Mouse (Mus musculus): ENCODE results near the gene Pnrc2. TPM values are rescaled to one million over a fixed set of nuclear protein-coding genes. Genes with fewer than 3 reads are reported as not detected.

The Pnrc2 gene
- polyA plus RNA-seq, 1 experiment from 2014 or later, result 53.2 TPM

- ATAC-seq, result no peak
- DNase-seq, result peak; percentile 31
- Histone ChIP-seq H3K36me3 (replicated peaks; ENCODE audit: insufficient read depth, low read length) (no peaks in the 10 kb centered on the region), H3K4me2 (ENCODE audit: low read depth, low read length) (no peak overlapping the region), H3K9me3 (ENCODE audit: low read length) (no peaks in the 10 kb centered on the region), H3K27me3 (ENCODE audit: insufficient read depth, low read length) (no peaks in the 10 kb centered on the region), H3K4me1 (ENCODE audit: insufficient read depth) (peaks cover 5% of the 10 kb centered on the region), H3K4me3 (ENCODE audit: low read depth, low read length) (no peak overlapping the region), H3K27ac (ENCODE audit: low read depth) (no peak overlapping the region), H3K9ac (replicated peaks) (no peak overlapping the region)
- TF ChIP-seq EP300 (IDR thresholded peaks at IDR 0.05; ENCODE audit: low read depth) (no peak), CTCF (IDR thresholded peaks at IDR 0.05; ENCODE audit: low read depth) (no peak)
- 55% methylated on average over 11 of the region's 11 CpGs for WGBS (ENCODE audit: insufficient replicate concordance)
These were observed 45.2 kb downstream of the Pnrc2 start for GRCm38 (mm10) chr4:135828491-135828890.

GRCm38 (mm10) chr4:135824254-135824653 lies 49.4 kb downstream of the Pnrc2 start:
- no peak for DNase-seq
- H3K4me3 ChIP-seq (ENCODE audit: low read depth, low read length), result no peak overlapping the region
- no peak overlapping the region for H3K4me2 ChIP-seq (ENCODE audit: low read depth, low read length)
- no peaks in the 10 kb centered on the region for H3K9me3 ChIP-seq (ENCODE audit: low read length)
- H3K27ac ChIP-seq (ENCODE audit: low read depth), result no peak overlapping the region
- WGBS (ENCODE audit: insufficient replicate concordance), result 65% methylated on average over 8 of the region's 8 CpGs
- TF ChIP-seq CTCF (IDR thresholded peaks at IDR 0.05; ENCODE audit: low read depth), result no peak
- no peaks in the 10 kb centered on the region for H3K36me3 ChIP-seq (replicated peaks; ENCODE audit: insufficient read depth, low read length)
- no peaks in the 10 kb centered on the region for H3K27me3 ChIP-seq (ENCODE audit: insufficient read depth, low read length)
- H3K4me1 ChIP-seq (ENCODE audit: insufficient read depth), result peaks cover 7% of the 10 kb centered on the region
- ATAC-seq, result no peak
- H3K9ac ChIP-seq (replicated peaks), result no peak overlapping the region

- H3K9me3 ChIP-seq (ENCODE audit: low read length), result no peaks in the 10 kb centered on the region
- 65% methylated on average over 2 of the region's 2 CpGs for WGBS (ENCODE audit: insufficient replicate concordance)
- no peak overlapping the region for H3K4me3 ChIP-seq (ENCODE audit: low read depth, low read length)
- ATAC-seq (no peak), DNase-seq (peak; percentile 67)
- H3K36me3 ChIP-seq (replicated peaks; ENCODE audit: insufficient read depth, low read length), result no peaks in the 10 kb centered on the region
- no peak overlapping the region for H3K4me2 ChIP-seq (ENCODE audit: low read depth, low read length)
- H3K27ac ChIP-seq (ENCODE audit: low read depth), result no peak overlapping the region
- 0 out of 2 replicates have a peak, but pooled peaks cover 2% of the 10 kb centered on the region for H3K4me1 ChIP-seq (ENCODE audit: insufficient read depth)
- no peaks in the 10 kb centered on the region for H3K27me3 ChIP-seq (ENCODE audit: insufficient read depth, low read length)
- TF ChIP-seq EP300 (IDR thresholded peaks at IDR 0.05; ENCODE audit: low read depth) (no peak), CTCF (IDR thresholded peaks at IDR 0.05; ENCODE audit: low read depth) (peak; percentile 81)
- no peak overlapping the region for H3K9ac ChIP-seq (replicated peaks)
These were observed 50.4 kb downstream of the Pnrc2 start for GRCm38 (mm10) chr4:135823298-135823697.

DNA sequence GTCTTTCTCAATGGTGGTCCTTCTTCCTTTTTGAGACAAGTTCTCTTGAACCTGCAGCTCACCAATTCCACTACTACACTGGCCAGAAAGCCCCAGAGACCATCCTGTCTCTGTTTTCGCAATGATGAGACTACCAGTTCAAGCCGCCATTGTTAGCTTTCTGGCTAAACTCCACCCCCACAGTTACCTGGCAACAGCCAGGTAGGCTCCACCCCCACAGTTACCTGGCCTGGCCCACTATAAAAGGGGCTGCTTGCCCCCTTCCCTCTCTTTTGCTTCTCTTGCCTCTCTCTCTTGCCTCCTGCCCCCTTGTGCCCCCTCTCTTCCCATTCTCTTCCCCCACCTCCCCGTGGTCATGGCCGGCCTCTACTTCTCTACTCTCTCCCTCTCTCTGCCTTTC lies 51.9 kb downstream of the Pnrc2 start:
- Histone ChIP-seq H3K4me1 (ENCODE audit: insufficient read depth) (0 out of 2 replicates have a peak, but pooled peaks cover 4% of the 10 kb centered on the region), H3K4me3 (ENCODE audit: low read depth, low read length) (no peak overlapping the region), H3K4me2 (ENCODE audit: low read depth, low read length) (no peak overlapping the region), H3K9me3 (ENCODE audit: low read length) (no peaks in the 10 kb centered on the region), H3K9ac (replicated peaks) (no peak overlapping the region), H3K36me3 (replicated peaks; ENCODE audit: insufficient read depth, low read length) (no peaks in the 10 kb centered on the region), H3K27ac (ENCODE audit: low read depth) (no peak overlapping the region), H3K27me3 (ENCODE audit: insufficient read depth, low read length) (no peaks in the 10 kb centered on the region)
- TF ChIP-seq EP300 (IDR thresholded peaks at IDR 0.05; ENCODE audit: low read depth) (no peak), CTCF (IDR thresholded peaks at IDR 0.05; ENCODE audit: low read depth) (no peak)
- 83% methylated on average over 4 of the region's 4 CpGs for WGBS (ENCODE audit: insufficient replicate concordance)
- no peak for DNase-seq
- ATAC-seq, result no peak

Other genes starting within 250 kb of the Pnrc2 start
- gene Ifnlr1, start 187.6 kb downstream of the Pnrc2 start, polyA plus RNA-seq (2015; fragmentation: Nextera tagmentation; extraction: Ambion mirVana), result 0.22 and 0.30 TPM in 2 replicates
- 0.25 and 0.39 TPM in 2 replicates for gene Il22ra1, start 145.7 kb downstream of the Pnrc2 start, polyA plus RNA-seq (2015; fragmentation: Nextera tagmentation; extraction: Ambion mirVana)
- gene Myom3, start 114.1 kb downstream of the Pnrc2 start, polyA plus RNA-seq (2015; fragmentation: Nextera tagmentation; extraction: Ambion mirVana), result 0.02 and 0.11 TPM in 2 replicates
- gene Srsf10, start 18.1 kb downstream of the Pnrc2 start, polyA plus RNA-seq (2015; fragmentation: Nextera tagmentation; extraction: Ambion mirVana), result 62.1 and 67.6 TPM in 2 replicates
- 2.5 and 2.6 TPM in 2 replicates for gene Cnr2, start 21.5 kb upstream of the Pnrc2 start, polyA plus RNA-seq (2015; fragmentation: Nextera tagmentation; extraction: Ambion mirVana)
- 45.2 and 50.7 TPM in 2 replicates for gene Fuca1, start 46.9 kb upstream of the Pnrc2 start, polyA plus RNA-seq (2015; fragmentation: Nextera tagmentation; extraction: Ambion mirVana)
- 351 and 364 TPM in 2 replicates for gene Hmgcl, start 72.6 kb upstream of the Pnrc2 start, polyA plus RNA-seq (2015; fragmentation: Nextera tagmentation; extraction: Ambion mirVana)
- 82.2 and 96.5 TPM in 2 replicates for gene Gale, start 89.9 kb upstream of the Pnrc2 start, polyA plus RNA-seq (2015; fragmentation: Nextera tagmentation; extraction: Ambion mirVana)
- gene Lypla2, start 98.8 kb upstream of the Pnrc2 start, polyA plus RNA-seq (2015; fragmentation: Nextera tagmentation; extraction: Ambion mirVana), result 54.2 and 55.5 TPM in 2 replicates
- 42.9 and 45.2 TPM in 2 replicates for gene Pithd1, start 113.4 kb upstream of the Pnrc2 start, polyA plus RNA-seq (2015; fragmentation: Nextera tagmentation; extraction: Ambion mirVana)
- 15.9 and 16.7 TPM in 2 replicates for gene Eloa, start 147.9 kb upstream of the Pnrc2 start, polyA plus RNA-seq (2015; fragmentation: Nextera tagmentation; extraction: Ambion mirVana)
- gene Rpl11, start 179.6 kb upstream of the Pnrc2 start, polyA plus RNA-seq (2015; fragmentation: Nextera tagmentation; extraction: Ambion mirVana), result 251 and 260 TPM in 2 replicates